Mouse (Mus musculus): Measurements from ENCODE around the gene Fmc1. TPM values are rescaled to one million over a fixed set of nuclear protein-coding genes. Genes with fewer than 3 reads are reported as not detected.

Fmc1 gene
- polyA plus RNA-seq, 1 experiment: 110 TPM

- Histone ChIP-seq H3K4me3 (peak overlapping the region; percentile 97), H3ac (ENCODE audit: control insufficient read depth, insufficient read length) (peak overlapping the region; percentile 73), H3K27me3 (ENCODE audit: control insufficient read depth, insufficient read depth, insufficient read length) (no peaks in the 10 kb centered on the region)
Measured at GRCm38 (mm10) chr6:38551989-38552635, 18.8 kb downstream of the Fmc1 start.

DNA sequence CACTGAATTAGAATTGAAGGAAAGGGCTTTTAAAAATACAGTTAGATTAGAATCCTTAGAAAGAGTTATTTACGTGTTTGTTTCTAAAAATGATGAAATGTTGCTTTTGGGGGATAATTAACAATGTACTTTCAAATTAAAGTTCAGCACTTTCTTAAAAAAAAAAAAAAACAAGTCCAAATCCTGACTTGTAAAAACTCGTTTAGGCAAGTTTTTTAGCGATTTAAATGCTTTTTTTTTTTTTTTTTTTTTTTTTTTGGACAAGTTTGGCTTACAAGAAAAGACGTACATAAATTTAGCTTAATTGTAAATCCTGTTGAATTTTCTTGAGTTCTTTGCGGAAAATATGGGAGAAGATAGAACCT, 19.3 kb downstream of the Fmc1 start:
- no peak overlapping the region for H3ac ChIP-seq (ENCODE audit: control insufficient read depth, insufficient read length)
- no peak for TF ChIP-seq POLR2AphosphoS2 (IDR thresholded peaks at IDR 0.05; ENCODE audit: insufficient read length, low read depth)
- no peak for TF ChIP-seq TCF12 (IDR thresholded peaks at IDR 0.05; ENCODE audit: insufficient read depth, poor library complexity, severe bottlenecking)
- TF ChIP-seq MAX (IDR thresholded peaks at IDR 0.05; ENCODE audit: low read depth): no peak
- peaks cover 15% of the 10 kb centered on the region for H3K36me3 ChIP-seq (ENCODE audit: control insufficient read depth, insufficient read depth)
- H3K4me3 ChIP-seq: peak overlapping the region; percentile 97
- no peaks in the 10 kb centered on the region for H3K27me3 ChIP-seq (ENCODE audit: control insufficient read depth, insufficient read depth, insufficient read length)
- peaks cover 56% of the 10 kb centered on the region for H3K79me2 ChIP-seq (ENCODE audit: control insufficient read depth, insufficient read depth)
- H3K4me2 ChIP-seq (ENCODE audit: low read depth): peak overlapping the region; percentile 60

More at GRCm38 (mm10) chr6:38551989-38552635, 18.8 kb downstream of the Fmc1 start:
- Histone ChIP-seq H3K79me2 (ENCODE audit: control insufficient read depth, insufficient read depth) (peaks cover 51% of the 10 kb centered on the region), H3K4me2 (ENCODE audit: low read depth) (peak overlapping the region; percentile 60), H3K36me3 (ENCODE audit: control insufficient read depth, insufficient read depth) (peaks cover 15% of the 10 kb centered on the region)
- TF ChIP-seq E2F4 (IDR thresholded peaks at IDR 0.05; ENCODE audit: insufficient read depth): peak; percentile 30
- no peak for TF ChIP-seq TCF12 (IDR thresholded peaks at IDR 0.05; ENCODE audit: insufficient read depth, poor library complexity, severe bottlenecking)

- H3K36me3 ChIP-seq (ENCODE audit: control insufficient read depth, insufficient read depth): peaks cover 44% of the 10 kb centered on the region
- TF ChIP-seq TCF3 (IDR thresholded peaks at IDR 0.05; ENCODE audit: insufficient read length, low read depth) (no peak), CEBPB (IDR thresholded peaks at IDR 0.05; ENCODE audit: insufficient read depth, poor library complexity, severe bottlenecking) (no peak), MAX (IDR thresholded peaks at IDR 0.05; ENCODE audit: low read depth) (no peak), REST (IDR thresholded peaks at IDR 0.05; ENCODE audit: insufficient read depth, insufficient read length) (no peak), TCF12 (IDR thresholded peaks at IDR 0.05; ENCODE audit: insufficient read depth, poor library complexity, severe bottlenecking) (no peak), POLR2AphosphoS2 (IDR thresholded peaks at IDR 0.05; ENCODE audit: insufficient read length, low read depth) (no peak), MYOD1 (IDR thresholded peaks at IDR 0.05; ENCODE audit: control insufficient read depth in 1 of 3, insufficient read length in 2 of 3, low read depth in 2 of 3) (no peak), USF1 (IDR thresholded peaks at IDR 0.05; ENCODE audit: low read depth) (no peak), MYOG (IDR thresholded peaks at IDR 0.05; ENCODE audit: control insufficient read depth in 1 of 3, insufficient read depth in 1 of 3, insufficient read length in 2 of 3, low read depth in 2 of 3) (no peak), E2F4 (IDR thresholded peaks at IDR 0.05; ENCODE audit: insufficient read depth) (no peak), SRF (IDR thresholded peaks at IDR 0.05; ENCODE audit: control insufficient read depth, insufficient read length, low read depth) (no peak), POLR2A (IDR thresholded peaks at IDR 0.05; ENCODE audit: insufficient read length, low read depth) (no peak)
- no peak overlapping the region for H3K4me3 ChIP-seq
- no peak overlapping the region for H3ac ChIP-seq (ENCODE audit: control insufficient read depth, insufficient read length)
- no peaks in the 10 kb centered on the region for H3K27me3 ChIP-seq (ENCODE audit: control insufficient read depth, insufficient read depth, insufficient read length)
- H3K4me2 ChIP-seq (ENCODE audit: low read depth): no peak overlapping the region
- peaks cover 91% of the 10 kb centered on the region for H3K79me2 ChIP-seq (ENCODE audit: control insufficient read depth, insufficient read depth)
Measured at GRCm38 (mm10) chr6:38576096-38576495, 42.8 kb downstream of the Fmc1 start.

- no peak overlapping the region for H3ac ChIP-seq (ENCODE audit: control insufficient read depth, insufficient read length)
- no peak overlapping the region for H3K4me2 ChIP-seq (ENCODE audit: low read depth)
- H3K27me3 ChIP-seq (ENCODE audit: control insufficient read depth, insufficient read depth, insufficient read length): no peaks in the 10 kb centered on the region
- H3K79me2 ChIP-seq (ENCODE audit: control insufficient read depth, insufficient read depth): peaks cover 85% of the 10 kb centered on the region
- H3K36me3 ChIP-seq (ENCODE audit: control insufficient read depth, insufficient read depth): peaks cover 45% of the 10 kb centered on the region
- no peak for TF ChIP-seq SRF (IDR thresholded peaks at IDR 0.05; ENCODE audit: control insufficient read depth, insufficient read length, low read depth)
- no peak for TF ChIP-seq USF1 (IDR thresholded peaks at IDR 0.05; ENCODE audit: low read depth)
- TF ChIP-seq CEBPB (IDR thresholded peaks at IDR 0.05; ENCODE audit: insufficient read depth, poor library complexity, severe bottlenecking): no peak
- no peak for TF ChIP-seq MYOG (IDR thresholded peaks at IDR 0.05; ENCODE audit: control insufficient read depth in 1 of 3, insufficient read depth in 1 of 3, insufficient read length in 2 of 3, low read depth in 2 of 3)
- TF ChIP-seq POLR2AphosphoS2 (IDR thresholded peaks at IDR 0.05; ENCODE audit: insufficient read length, low read depth): no peak
- no peak for TF ChIP-seq POLR2A (IDR thresholded peaks at IDR 0.05; ENCODE audit: insufficient read length, low read depth)
- no peak for TF ChIP-seq MAX (IDR thresholded peaks at IDR 0.05; ENCODE audit: low read depth)
- no peak for TF ChIP-seq TCF3 (IDR thresholded peaks at IDR 0.05; ENCODE audit: insufficient read length, low read depth)
- TF ChIP-seq REST (IDR thresholded peaks at IDR 0.05; ENCODE audit: insufficient read depth, insufficient read length): no peak
- no peak for TF ChIP-seq MYOD1 (IDR thresholded peaks at IDR 0.05; ENCODE audit: control insufficient read depth in 1 of 3, insufficient read length in 2 of 3, low read depth in 2 of 3)
- no peak for TF ChIP-seq TCF12 (IDR thresholded peaks at IDR 0.05; ENCODE audit: insufficient read depth, poor library complexity, severe bottlenecking)
- no peak for TF ChIP-seq E2F4 (IDR thresholded peaks at IDR 0.05; ENCODE audit: insufficient read depth)
- no peak overlapping the region for H3K4me3 ChIP-seq
Measured at GRCm38 (mm10) chr6:38580112-38580857, 47.0 kb downstream of the Fmc1 start.

- no peak overlapping the region for H3K4me3 ChIP-seq
- peaks cover 51% of the 10 kb centered on the region for H3K36me3 ChIP-seq (ENCODE audit: control insufficient read depth, insufficient read depth)
- no peaks in the 10 kb centered on the region for H3K27me3 ChIP-seq (ENCODE audit: control insufficient read depth, insufficient read depth, insufficient read length)
- no peak overlapping the region for H3K4me2 ChIP-seq (ENCODE audit: low read depth)
- no peak overlapping the region for H3ac ChIP-seq (ENCODE audit: control insufficient read depth, insufficient read length)
- no peak for TF ChIP-seq POLR2A (IDR thresholded peaks at IDR 0.05; ENCODE audit: insufficient read length, low read depth)
- no peak for TF ChIP-seq MAX (IDR thresholded peaks at IDR 0.05; ENCODE audit: low read depth)
- H3K79me2 ChIP-seq (ENCODE audit: control insufficient read depth, insufficient read depth): peaks cover 72% of the 10 kb centered on the region
Measured at GRCm38 (mm10) chr6:38581711-38582110, 48.4 kb downstream of the Fmc1 start.

Other genes starting within 250 kb of the Fmc1 start
- 0.92 TPM for gene Zc3hav1l, start 234.2 kb upstream of the Fmc1 start, polyA plus RNA-seq (2012; fragmentation: generic; extraction: Trizol)
- 45.0 TPM for gene Zc3hav1, start 178.9 kb upstream of the Fmc1 start, polyA plus RNA-seq (2012; fragmentation: generic; extraction: Trizol)
- gene Ttc26, start 152.0 kb upstream of the Fmc1 start, polyA plus RNA-seq (2012; fragmentation: generic; extraction: Trizol): 2.3 TPM
- gene Ubn2, start 99.6 kb upstream of the Fmc1 start, polyA plus RNA-seq (2012; fragmentation: generic; extraction: Trizol): 2.3 TPM
- 21.1 TPM for gene Luc7l2, start 17.8 kb downstream of the Fmc1 start, polyA plus RNA-seq (2012; fragmentation: generic; extraction: Trizol)
- 1.7 TPM for gene Klrg2, start 103.7 kb downstream of the Fmc1 start, polyA plus RNA-seq (2012; fragmentation: generic; extraction: Trizol)
- gene Clec2l, start 129.6 kb downstream of the Fmc1 start, polyA plus RNA-seq (2012; fragmentation: generic; extraction: Trizol): 0.19 TPM